11 mouse cellular contexts compared by ENCODE assay signal in the genomic region with DNA sequence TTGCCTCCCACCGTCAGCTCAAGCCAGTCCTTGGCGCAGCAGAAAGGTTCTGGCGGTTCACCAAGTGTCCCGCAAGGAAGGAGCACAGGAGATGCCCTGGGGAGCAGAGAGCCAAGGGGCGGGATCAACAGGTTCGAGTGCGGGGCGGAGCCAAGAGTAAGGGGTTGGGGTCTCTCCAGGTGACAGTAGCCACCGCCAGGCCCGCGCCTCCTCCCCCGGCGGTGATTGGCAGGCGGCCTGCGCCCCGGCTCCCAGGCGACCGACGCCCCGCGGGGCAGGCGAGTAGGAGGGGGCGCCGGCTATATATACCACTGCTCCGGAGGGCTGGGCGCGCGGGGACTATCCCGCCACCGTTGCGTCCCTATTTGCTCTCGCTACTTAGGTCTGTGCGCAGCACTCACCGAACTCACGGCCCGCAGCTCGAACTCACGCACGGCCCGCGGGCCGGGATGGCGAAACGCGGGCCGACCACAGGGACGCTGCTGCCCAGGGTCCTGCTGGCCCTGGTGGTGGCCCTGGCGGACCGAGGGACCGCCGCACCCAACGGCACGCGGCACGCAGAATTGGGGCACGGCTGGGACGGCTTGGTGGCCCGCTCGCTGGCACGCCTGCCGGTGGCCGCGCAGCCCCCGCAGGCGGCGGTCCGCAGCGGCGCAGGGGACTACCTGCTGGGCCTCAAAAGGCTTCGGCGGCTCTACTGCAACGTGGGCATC. TPM values are rescaled to one million over a fixed set of nuclear protein-coding genes. Genes with fewer than 3 reads are reported as not detected.
DNase-seq lines count a peak whose midpoint lies in the region; ATAC-seq and TF ChIP-seq lines count a peak whose summit lies in the region.
"Had no signal": no experiment of that assay in that cellular context is flagged by ENCODE, and none has a peak within 500 bp of the region (broad histone marks: within the 10 kb centered on the region; RNA-seq: fewer than 3 reads in every experiment).

No protein-coding gene starts in this region.

- H3K4me1 ChIP-seq in kidney, embryonic 15.5 days: peaks cover 27% of the 10 kb centered on the region
- H3K4me1 ChIP-seq in embryonic facial prominence, embryonic 12.5 days: peaks cover 9% of the 10 kb centered on the region
- H3K4me1 ChIP-seq in hindbrain, embryonic 15.5 days (replicated peaks): peaks cover 14% of the 10 kb centered on the region
- H3K4me1 ChIP-seq in lung, adult 2 months (ENCODE audit: control insufficient read depth, insufficient read depth, low read length): no peaks in the 10 kb centered on the region

- 1% methylated on average over 70 of the region's 72 CpGs for WGBS in kidney, embryonic 15.5 days
- 1% methylated on average over 71 of the region's 72 CpGs for WGBS in embryonic facial prominence, embryonic 12.5 days
- WGBS in hindbrain, embryonic 15.5 days: under 1% methylated on average over 69 of the region's 72 CpGs
- WGBS in lung, adult 2 months: 1% methylated on average over 72 of the region's 72 CpGs

- H3K4me3 ChIP-seq in kidney, embryonic 15.5 days (replicated peaks): peak overlapping the region; percentile 34
- peak overlapping the region; percentile 28 for H3K4me3 ChIP-seq in embryonic facial prominence, embryonic 12.5 days
- H3K4me3 ChIP-seq in hindbrain, embryonic 15.5 days: peak overlapping the region; percentile 17; the same call in 1 of the 2 replicates
- H3K4me3 ChIP-seq in lung, adult 2 months (replicated peaks; ENCODE audit: extremely low read depth, low read depth, low read length): no peak overlapping the region

- H3K27me3 ChIP-seq in kidney, embryonic 15.5 days: peaks cover 85% of the 10 kb centered on the region
- H3K27me3 ChIP-seq in embryonic facial prominence, embryonic 12.5 days: peaks cover 85% of the 10 kb centered on the region
- H3K27me3 ChIP-seq in hindbrain, embryonic 15.5 days: peaks cover 71% of the 10 kb centered on the region

- TF ChIP-seq CTCF in lung, adult 2 months (IDR thresholded peaks at IDR 0.05; ENCODE audit: insufficient read depth, low read length): no peak

- TF ChIP-seq POLR2A in lung, adult 2 months (IDR thresholded peaks at IDR 0.05; ENCODE audit: borderline replicate concordance, extremely low read depth, low read depth, low read length): no peak

- ATAC-seq in kidney, embryonic 15.5 days (replicated peaks; ENCODE audit: low FRiP score): no peak
- ATAC-seq in embryonic facial prominence, embryonic 12.5 days (ENCODE audit: insufficient number of reproducible peaks, insufficient read depth, low FRiP score, low TSS enrichment): peak; percentile 37; the same call in 1 of the 2 replicates
- no peak for ATAC-seq in hindbrain, embryonic 15.5 days (ENCODE audit: low FRiP score, low read depth)

- DNase-seq in kidney, adult 18-20 months: no peak
- DNase-seq in neural tube, embryonic 10.5 days (ENCODE audit: extremely low spot score, low spot score): peak; percentile 43
- no peak for DNase-seq in left cerebral cortex, adult 8-10 months (ENCODE audit: low spot score in 2 of 2)
- DNase-seq in layer of hippocampus, postnatal 36 days: no peak
- no peak for DNase-seq in lung, adult 2 months
- DNase-seq: gastrocnemius, postnatal 14 days; thymus, postnatal 36 days had no signal

- no peak overlapping the region for H3K27ac ChIP-seq in kidney, embryonic 15.5 days
- no peak overlapping the region for H3K27ac ChIP-seq in embryonic facial prominence, embryonic 12.5 days
- no peak overlapping the region for H3K27ac ChIP-seq in hindbrain, embryonic 15.5 days (replicated peaks)

- no peak overlapping the region for H3K9ac ChIP-seq in kidney, embryonic 15.5 days
- no peak overlapping the region for H3K9ac ChIP-seq in embryonic facial prominence, embryonic 12.5 days
- H3K9ac ChIP-seq in hindbrain, embryonic 15.5 days: no peak overlapping the region

- H3K36me3 ChIP-seq in kidney, embryonic 15.5 days: no peaks in the 10 kb centered on the region
- no peaks in the 10 kb centered on the region for H3K36me3 ChIP-seq in embryonic facial prominence, embryonic 12.5 days
- H3K36me3 ChIP-seq in hindbrain, embryonic 15.5 days: no peaks in the 10 kb centered on the region

- H3K4me2 ChIP-seq in kidney, embryonic 15.5 days: peak overlapping the region; percentile 56
- H3K4me2 ChIP-seq in embryonic facial prominence, embryonic 12.5 days (replicated peaks): peak overlapping the region; percentile 40
- H3K4me2 ChIP-seq in hindbrain, embryonic 15.5 days: peak overlapping the region; percentile 38

- H3K9me3 ChIP-seq in kidney, embryonic 15.5 days (replicated peaks): no peaks in the 10 kb centered on the region
- no peaks in the 10 kb centered on the region for H3K9me3 ChIP-seq in embryonic facial prominence, embryonic 12.5 days
- H3K9me3 ChIP-seq in hindbrain, embryonic 15.5 days: no peaks in the 10 kb centered on the region

RNA-seq across cellular contexts. Expression of gene Fgf4, which starts 14.0 kb away (rescaled TPM):
- polyA plus RNA-seq in kidney, embryonic 15.5 days (2015; fragmentation: Nextera tagmentation; extraction: Ambion mirVana): 0.14 TPM in 1 of 2 replicates, not detected in the other
- 0.08 and 0.15 TPM in 2 replicates for polyA plus RNA-seq in embryonic facial prominence, embryonic 12.5 days (2016; fragmentation: Nextera tagmentation; extraction: Ambion mirVana)
- polyA plus RNA-seq in hindbrain, embryonic 15.5 days (2015; fragmentation: Nextera tagmentation; extraction: Ambion mirVana): not detected in 2 replicates
- total RNA-seq in left cerebral cortex, adult 8-10 months (2022): not detected
- total RNA-seq in layer of hippocampus, postnatal 36 days (2021): not detected
- polyA plus RNA-seq in lung, adult 2 months (2012; rRNA removed): not detected in 2 replicates
- total RNA-seq: left cerebral cortex, postnatal 36 days had no signal

RNA-seq across cellular contexts. Expression of gene Fgf3, which starts 23.3 kb away (rescaled TPM):
- 0.36 and 0.53 TPM in 2 replicates for polyA plus RNA-seq in kidney, embryonic 15.5 days (2015; fragmentation: Nextera tagmentation; extraction: Ambion mirVana)
- polyA plus RNA-seq in embryonic facial prominence, embryonic 12.5 days (2016; fragmentation: Nextera tagmentation; extraction: Ambion mirVana): 0.58 and 1.1 TPM in 2 replicates
- polyA plus RNA-seq in hindbrain, embryonic 15.5 days (2015; fragmentation: Nextera tagmentation; extraction: Ambion mirVana): 18.4 and 35.8 TPM in 2 replicates
- total RNA-seq in left cerebral cortex, adult 8-10 months (2022): 1 to 10 TPM; 1.0 to 1.9 (median 1.4) TPM
- not detected for total RNA-seq in layer of hippocampus, postnatal 36 days (2021)
- not detected in 2 replicates for polyA plus RNA-seq in lung, adult 2 months (2012; rRNA removed)
- total RNA-seq: gastrocnemius, postnatal 14 days had no signal

RNA-seq across cellular contexts. Expression of gene Fgf15, which starts 35.1 kb away (rescaled TPM):
- 2.3 and 2.4 TPM in 2 replicates for polyA plus RNA-seq in kidney, embryonic 15.5 days (2015; fragmentation: Nextera tagmentation; extraction: Ambion mirVana)
- 24.5 and 30.1 TPM in 2 replicates for polyA plus RNA-seq in embryonic facial prominence, embryonic 12.5 days (2016; fragmentation: Nextera tagmentation; extraction: Ambion mirVana)
- polyA plus RNA-seq in hindbrain, embryonic 15.5 days (2015; fragmentation: Nextera tagmentation; extraction: Ambion mirVana): 25.8 and 43.7 TPM in 2 replicates
- not detected for total RNA-seq in left cerebral cortex, adult 8-10 months (2022)
- total RNA-seq in layer of hippocampus, postnatal 36 days (2021): not detected
- polyA plus RNA-seq in lung, adult 2 months (2012; rRNA removed): not detected in 2 replicates
- total RNA-seq: gastrocnemius, postnatal 14 days; left cerebral cortex, postnatal 36 days had no signal

RNA-seq across cellular contexts. Expression of gene LTO1, which starts 53.7 kb away (rescaled TPM):
- 25.8 and 27.9 TPM in 2 replicates for polyA plus RNA-seq in kidney, embryonic 15.5 days (2015; fragmentation: Nextera tagmentation; extraction: Ambion mirVana)
- polyA plus RNA-seq in embryonic facial prominence, embryonic 12.5 days (2016; fragmentation: Nextera tagmentation; extraction: Ambion mirVana): 25.2 and 25.5 TPM in 2 replicates
- 32.0 and 34.1 TPM in 2 replicates for polyA plus RNA-seq in hindbrain, embryonic 15.5 days (2015; fragmentation: Nextera tagmentation; extraction: Ambion mirVana)
- total RNA-seq in left cerebral cortex, adult 8-10 months (2022): 10 to 100 TPM; 23.4 to 30.7 (median 24.9) TPM
- total RNA-seq in layer of hippocampus, postnatal 36 days (2021): 10 to 100 TPM; 26.2 TPM
- 13.5 and 17.7 TPM in 2 replicates for polyA plus RNA-seq in lung, adult 2 months (2012; rRNA removed)
